Mouse (Mus musculus): ENCODE data around the gene Cant1. TPM values are rescaled to one million over a fixed set of nuclear protein-coding genes. Genes with fewer than 3 reads are reported as not detected.

Cant1 gene
- polyA plus RNA-seq, 1 experiment from 2014 or later: 31.4 TPM

- no peak for TF ChIP-seq CTCF (IDR thresholded peaks at IDR 0.05; ENCODE audit: low read depth)
- H3K4me1 ChIP-seq (ENCODE audit: insufficient read depth): no peaks in the 10 kb centered on the region
- no peak for ATAC-seq (ENCODE audit: insufficient read depth)
- no peak for DNase-seq
- H3K4me3 ChIP-seq (ENCODE audit: low read depth, low read length): no peak overlapping the region
- H3K9ac ChIP-seq: no peak overlapping the region
- WGBS: 52% methylated on average over 7 of the region's 7 CpGs
- H3K27me3 ChIP-seq (ENCODE audit: insufficient read depth, low read length): no peaks in the 10 kb centered on the region
- H3K4me2 ChIP-seq: no peak overlapping the region
- no peak overlapping the region for H3K27ac ChIP-seq (ENCODE audit: low read depth)
- H3K9me3 ChIP-seq (ENCODE audit: low read depth, low read length): no peaks in the 10 kb centered on the region
- no peaks in the 10 kb centered on the region for H3K36me3 ChIP-seq (ENCODE audit: insufficient read depth)
Measured at GRCm38 (mm10) chr11:118372641-118373040, 46.2 kb downstream of the Cant1 start.

- 73% methylated on average over 7 of the region's 7 CpGs for WGBS
- no peaks in the 10 kb centered on the region for H3K9me3 ChIP-seq (ENCODE audit: low read depth, low read length)
Measured at GRCm38 (mm10) chr11:118371876-118372275, 47.0 kb downstream of the Cant1 start.

GRCm38 (mm10) chr11:118369657-118370056 lies 49.2 kb downstream of the Cant1 start:
- H3K27me3 ChIP-seq (ENCODE audit: insufficient read depth, low read length): no peaks in the 10 kb centered on the region
- 67% methylated on average over 8 of the region's 8 CpGs for WGBS

More at GRCm38 (mm10) chr11:118371876-118372275, 47.0 kb downstream of the Cant1 start:
- Histone ChIP-seq H3K9ac (no peak overlapping the region), H3K27me3 (ENCODE audit: insufficient read depth, low read length) (no peaks in the 10 kb centered on the region), H3K4me3 (ENCODE audit: low read depth, low read length) (no peak overlapping the region), H3K36me3 (ENCODE audit: insufficient read depth) (no peaks in the 10 kb centered on the region), H3K27ac (ENCODE audit: low read depth) (no peak overlapping the region), H3K4me2 (no peak overlapping the region), H3K4me1 (ENCODE audit: insufficient read depth) (no peaks in the 10 kb centered on the region)
- ATAC-seq (ENCODE audit: insufficient read depth): no peak
- no peak for TF ChIP-seq CTCF (IDR thresholded peaks at IDR 0.05; ENCODE audit: low read depth)
- no peak for DNase-seq

GRCm38 (mm10) chr11:118369251-118369650 lies 49.6 kb downstream of the Cant1 start:
- Histone ChIP-seq H3K36me3 (ENCODE audit: insufficient read depth) (no peaks in the 10 kb centered on the region), H3K9me3 (ENCODE audit: low read depth, low read length) (no peaks in the 10 kb centered on the region), H3K4me2 (no peak overlapping the region), H3K9ac (no peak overlapping the region), H3K4me3 (ENCODE audit: low read depth, low read length) (no peak overlapping the region), H3K27ac (ENCODE audit: low read depth) (no peak overlapping the region), H3K4me1 (ENCODE audit: insufficient read depth) (no peaks in the 10 kb centered on the region; the same call in 1 of the 2 replicates), H3K27me3 (ENCODE audit: insufficient read depth, low read length) (no peaks in the 10 kb centered on the region)
- ATAC-seq (ENCODE audit: insufficient read depth) (no peak), DNase-seq (no peak)
- no peak for TF ChIP-seq CTCF (IDR thresholded peaks at IDR 0.05; ENCODE audit: low read depth)
- WGBS: 74% methylated on average over 5 of the region's 5 CpGs

More at GRCm38 (mm10) chr11:118369657-118370056, 49.2 kb downstream of the Cant1 start:
- no peak overlapping the region for H3K4me2 ChIP-seq
- no peak overlapping the region for H3K4me3 ChIP-seq (ENCODE audit: low read depth, low read length)
- no peak overlapping the region for H3K27ac ChIP-seq (ENCODE audit: low read depth)
- H3K36me3 ChIP-seq (ENCODE audit: insufficient read depth): no peaks in the 10 kb centered on the region
- ATAC-seq (ENCODE audit: insufficient read depth): no peak
- H3K9me3 ChIP-seq (ENCODE audit: low read depth, low read length): no peaks in the 10 kb centered on the region
- no peak for DNase-seq
- no peak overlapping the region for H3K9ac ChIP-seq
- no peak for TF ChIP-seq CTCF (IDR thresholded peaks at IDR 0.05; ENCODE audit: low read depth)
- no peaks in the 10 kb centered on the region; the same call in 1 of the 2 replicates for H3K4me1 ChIP-seq (ENCODE audit: insufficient read depth)

DNA sequence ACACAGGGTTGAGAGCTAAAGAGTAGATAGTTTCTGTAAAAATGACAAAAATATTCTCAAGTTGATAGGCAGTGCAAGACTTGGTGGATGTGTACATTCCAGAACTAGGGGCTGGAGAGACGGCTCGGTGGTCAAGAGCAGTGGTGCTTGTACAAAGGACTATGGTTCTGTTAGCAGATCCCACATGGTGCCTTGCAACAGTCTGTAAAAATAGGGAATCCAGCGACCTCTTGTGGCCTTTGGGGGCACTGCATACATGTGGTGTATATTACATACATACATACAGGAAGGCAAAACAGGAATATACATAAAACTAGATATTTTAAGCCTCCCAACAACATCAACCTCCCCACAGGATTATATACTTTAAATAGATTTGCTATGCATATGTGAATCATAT lies 50.6 kb downstream of the Cant1 start:
- ATAC-seq (ENCODE audit: insufficient read depth): no peak
- H3K36me3 ChIP-seq (ENCODE audit: insufficient read depth): no peaks in the 10 kb centered on the region
- no peak overlapping the region for H3K27ac ChIP-seq (ENCODE audit: low read depth)
- H3K9ac ChIP-seq: no peak overlapping the region
- peak; percentile 64 for DNase-seq
- no peak overlapping the region for H3K4me2 ChIP-seq
- H3K27me3 ChIP-seq (ENCODE audit: insufficient read depth, low read length): no peaks in the 10 kb centered on the region
- peak; percentile 44 for TF ChIP-seq CTCF (IDR thresholded peaks at IDR 0.05; ENCODE audit: low read depth)
- no peaks in the 10 kb centered on the region for H3K9me3 ChIP-seq (ENCODE audit: low read depth, low read length)
- 54% methylated on average over 3 of the region's 3 CpGs for WGBS
- peaks cover 6% of the 10 kb centered on the region; the same call in 1 of the 2 replicates for H3K4me1 ChIP-seq (ENCODE audit: insufficient read depth)
- H3K4me3 ChIP-seq (ENCODE audit: low read depth, low read length): no peak overlapping the region

DNA sequence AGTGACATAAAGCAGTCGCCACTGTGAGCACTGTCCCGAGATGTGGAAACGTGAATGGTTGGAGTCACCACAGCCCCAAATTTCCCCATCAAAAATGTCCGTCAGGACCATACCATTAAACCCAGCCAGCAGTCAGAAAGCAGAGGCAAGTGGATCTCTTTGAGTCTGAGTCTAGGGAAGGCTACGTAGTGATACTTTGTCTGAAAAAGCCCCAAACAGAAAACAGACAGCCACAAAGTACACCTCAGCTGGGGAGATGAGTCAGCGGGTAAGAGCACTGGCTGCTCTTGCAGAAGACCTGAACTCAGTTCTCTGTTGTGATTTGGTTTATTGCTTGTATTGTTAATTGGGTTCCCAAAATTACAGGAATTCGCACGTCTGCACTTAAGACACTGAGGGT lies 52.3 kb downstream of the Cant1 start:
- WGBS: 70% methylated on average over 8 of the region's 8 CpGs
- H3K4me1 ChIP-seq (ENCODE audit: insufficient read depth): peaks cover 16% of the 10 kb centered on the region
- no peak overlapping the region for H3K9ac ChIP-seq
- no peak for DNase-seq
- ATAC-seq (ENCODE audit: insufficient read depth): no peak
- no peak overlapping the region for H3K27ac ChIP-seq (ENCODE audit: low read depth)
- no peaks in the 10 kb centered on the region for H3K27me3 ChIP-seq (ENCODE audit: insufficient read depth, low read length)
- no peaks in the 10 kb centered on the region for H3K36me3 ChIP-seq (ENCODE audit: insufficient read depth)
- H3K4me3 ChIP-seq (ENCODE audit: low read depth, low read length): no peak overlapping the region
- no peaks in the 10 kb centered on the region for H3K9me3 ChIP-seq (ENCODE audit: low read depth, low read length)
- no peak for TF ChIP-seq CTCF (IDR thresholded peaks at IDR 0.05; ENCODE audit: low read depth)
- no peak overlapping the region for H3K4me2 ChIP-seq

DNA sequence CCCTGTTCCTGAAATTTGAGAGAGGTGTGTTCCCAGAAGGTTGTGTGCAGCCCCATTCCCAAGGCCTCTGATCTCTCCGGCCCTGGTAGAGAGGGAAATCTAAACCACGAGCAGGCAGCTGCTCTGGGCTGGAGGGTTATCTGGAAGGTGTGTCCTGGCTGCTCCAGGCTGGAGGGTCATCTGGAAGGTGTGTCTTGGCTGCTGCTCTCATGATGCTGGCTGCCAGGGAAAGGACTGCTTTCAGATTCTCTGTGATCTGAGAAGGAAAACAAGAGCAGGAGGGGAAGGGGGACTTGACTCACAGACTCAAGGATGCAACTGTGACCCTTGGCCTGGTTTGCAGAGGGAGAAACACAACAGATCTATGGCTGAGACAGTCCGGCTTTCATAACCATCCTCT lies 52.8 kb downstream of the Cant1 start:
- Histone ChIP-seq H3K9me3 (ENCODE audit: low read depth, low read length) (no peaks in the 10 kb centered on the region), H3K4me1 (ENCODE audit: insufficient read depth) (peaks cover 19% of the 10 kb centered on the region), H3K27me3 (ENCODE audit: insufficient read depth, low read length) (no peaks in the 10 kb centered on the region), H3K4me3 (ENCODE audit: low read depth, low read length) (no peak overlapping the region), H3K27ac (ENCODE audit: low read depth) (no peak overlapping the region), H3K36me3 (ENCODE audit: insufficient read depth) (no peaks in the 10 kb centered on the region), H3K4me2 (no peak overlapping the region), H3K9ac (no peak overlapping the region)
- ATAC-seq (ENCODE audit: insufficient read depth) (no peak), DNase-seq (no peak)
- TF ChIP-seq CTCF (IDR thresholded peaks at IDR 0.05; ENCODE audit: low read depth): no peak
- WGBS: 59% methylated on average over 3 of the region's 3 CpGs

- no peak for TF ChIP-seq CTCF (IDR thresholded peaks at IDR 0.05; ENCODE audit: low read depth)
- ATAC-seq (ENCODE audit: insufficient read depth) (peak; percentile 22), DNase-seq (peak; percentile 54)
- H3K9me3 ChIP-seq (ENCODE audit: low read depth, low read length): no peaks in the 10 kb centered on the region
- no peak overlapping the region for H3K9ac ChIP-seq
- peak overlapping the region; percentile 54; the same call in 1 of the 2 replicates for H3K27ac ChIP-seq (ENCODE audit: low read depth)
- H3K4me3 ChIP-seq (ENCODE audit: low read depth, low read length): no peak overlapping the region
- H3K4me1 ChIP-seq (ENCODE audit: insufficient read depth): peaks cover 27% of the 10 kb centered on the region
- WGBS: 40% methylated on average over 7 of the region's 7 CpGs
- H3K36me3 ChIP-seq (ENCODE audit: insufficient read depth): no peaks in the 10 kb centered on the region
- H3K27me3 ChIP-seq (ENCODE audit: insufficient read depth, low read length): no peaks in the 10 kb centered on the region
- H3K4me2 ChIP-seq: no peak overlapping the region
Measured at GRCm38 (mm10) chr11:118365171-118365570, 53.7 kb downstream of the Cant1 start.

Data from lung, embryonic 14.5 days (tissue).